Mouse (Mus musculus) liver, embryonic 14.5 days (tissue): ENCODE data around the gene Upk3b. TPM values are rescaled to one million over a fixed set of nuclear protein-coding genes. Genes with fewer than 3 reads are reported as not detected.

ENCODE experiments used
- ATAC-seq: fragments of 200-750 bp; cut with Nextera tagmentation; 2 replicates; pipeline ENCODE4 v1.8.0; 2017; ENCODE audit warnings: moderate number of reproducible peaks, mild to moderate bottlenecking, moderate library complexity; ENCODE audit not compliant: insufficient read depth
- DNase-seq, 3 experiments: peaks; one replicate each; pipeline ENCODE4 v3.0.0-alpha.2; 2012 to 2013; ENCODE audit warnings: low read depth in 3 of 3, low spot score in 3 of 3
- H3K27ac ChIP-seq: fragments of 300-500 bp; sonication (generic); 2 replicates; pipeline ENCODE4 v1.5.1; 2014; ENCODE audit warnings: moderate library complexity, mild to moderate bottlenecking, control low read depth, inconsistent platforms
- H3K27me3 ChIP-seq: fragments of 300-500 bp; sonication (generic); 2 replicates; pipeline ENCODE4 v1.6.1; 2014; ENCODE audit warnings: mild to moderate bottlenecking, low read length, moderate library complexity; ENCODE audit not compliant: control insufficient read depth, insufficient read depth
- H3K36me3 ChIP-seq: fragments of 300-500 bp; sonication (generic); replicated peaks from 2 replicates; pipeline ENCODE4 v1.6.1; 2014; ENCODE audit warnings: low read depth; ENCODE audit not compliant: control insufficient read depth, insufficient read depth
- H3K4me1 ChIP-seq, 2 experiments: fragments of 200-500 bp in 1 of 2; fragments of 300-500 bp in 1 of 2; sonication (generic) in 1 of 2; replicated peaks; 2 replicates each; pipeline ENCODE4 v1.6.1; 2012 to 2014; ENCODE audit warnings: antibody characterized with exemption in 1 of 2, inconsistent platforms in 1 of 2, low read length in 1 of 2; ENCODE audit not compliant: control insufficient read depth in 2 of 2, insufficient read depth in 2 of 2
- H3K4me2 ChIP-seq: fragments of 300-500 bp; sonication (generic); 2 replicates; pipeline ENCODE4 v1.6.1; 2014; ENCODE audit warnings: low read depth, mild to moderate bottlenecking, control low read depth, moderate library complexity
- H3K4me3 ChIP-seq, 2 experiments: fragments of 200-500 bp in 1 of 2; fragments of 300-500 bp in 1 of 2; sonication (generic) in 1 of 2; 2 replicates each; pipeline ENCODE4 v1.5.1; 2012 to 2014; ENCODE audit warnings: low read depth in 2 of 2, low read length in 2 of 2, mild to moderate bottlenecking in 2 of 2, control low read depth in 1 of 2, inconsistent platforms in 1 of 2, moderate library complexity in 1 of 2; ENCODE audit not compliant: insufficient read depth in 1 of 2
- H3K9ac ChIP-seq: fragments of 300-500 bp; sonication (generic); replicated peaks from 2 replicates; pipeline ENCODE4 v1.6.1; 2014; ENCODE audit warnings: mild to moderate bottlenecking, control low read depth, moderate library complexity
- H3K9me3 ChIP-seq: fragments of 300-500 bp; sonication (generic); 2 replicates; pipeline ENCODE4 v1.6.1; 2016; ENCODE audit warnings: low read length, mixed read lengths; ENCODE audit not compliant: control insufficient read depth
- CTCF ChIP-seq: IDR thresholded peaks from 2 replicates; pipeline ENCODE4 v1.5.1; 2016; ENCODE audit warnings: antibody characterized with exemption, low read depth, control low read depth
- EP300 ChIP-seq: IDR thresholded peaks from 2 replicates; pipeline ENCODE4 v1.6.1; 2016; ENCODE audit warnings: antibody characterized with exemption, low read depth
- WGBS: fragments of 180-500 bp; shearing (Covaris S2); extraction: QIAGEN DNeasy Blood & Tissue Kit; methylation state at CpG from one replicate; pipeline ENCODE4 v1.1.7; 2014; ENCODE audit not compliant: insufficient replicate concordance; 5-methylcytosine and 5-hydroxymethylcytosine counted together
- polyA plus RNA-seq, 2 experiments: library from polyadenylated mRNA; depleted of rRNA in 1 of 2; stranded (reverse) in 1 of 2; unstranded in 1 of 2; fragments of >200 nt; fragmentation: Nextera tagmentation in 1 of 2; extraction: Ambion mirVana in 1 of 2; gene quantifications; 2 replicates each; pipeline versions ENCODE4 v1.2.1 to v1.2.3; 2012 to 2014

Upk3b gene
- polyA plus RNA-seq, 2 experiments, result 2.0 to 2.4 TPM

DNA sequence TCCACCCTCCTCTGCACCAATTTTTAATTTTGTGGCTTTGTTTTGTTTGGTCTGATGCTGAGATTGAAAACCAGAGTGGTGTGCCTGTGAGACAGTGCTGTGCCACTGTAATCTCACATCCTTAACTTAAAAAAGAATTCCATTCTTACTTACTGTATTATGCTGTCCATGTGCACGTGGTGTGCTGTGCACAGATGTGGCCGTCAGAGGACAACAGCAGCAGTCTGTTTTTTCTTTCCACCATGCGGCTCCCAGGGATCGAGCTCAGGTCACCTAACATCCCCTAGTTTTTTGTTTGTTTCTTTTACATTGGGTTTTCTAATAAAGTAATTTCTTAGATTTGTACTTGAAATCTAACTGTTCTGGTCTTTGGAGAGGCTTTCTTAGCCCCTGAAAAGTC is 33.8 kb upstream of the Upk3b start:
- DNase-seq (no peak), ATAC-seq (no peak)
- Histone ChIP-seq H3K9me3 (no peaks in the 10 kb centered on the region), H3K4me1 (no peaks in the 10 kb centered on the region; a peak in 1 of 4 replicates), H3K4me2 (no peak overlapping the region), H3K36me3 (no peaks in the 10 kb centered on the region), H3K4me3 (no peak overlapping the region), H3K27ac (no peak overlapping the region), H3K27me3 (no peaks in the 10 kb centered on the region), H3K9ac (no peak overlapping the region)
- WGBS, result 62% methylated on average over 4 of the region's 4 CpGs
- TF ChIP-seq EP300 (no peak), CTCF (no peak)

DNA sequence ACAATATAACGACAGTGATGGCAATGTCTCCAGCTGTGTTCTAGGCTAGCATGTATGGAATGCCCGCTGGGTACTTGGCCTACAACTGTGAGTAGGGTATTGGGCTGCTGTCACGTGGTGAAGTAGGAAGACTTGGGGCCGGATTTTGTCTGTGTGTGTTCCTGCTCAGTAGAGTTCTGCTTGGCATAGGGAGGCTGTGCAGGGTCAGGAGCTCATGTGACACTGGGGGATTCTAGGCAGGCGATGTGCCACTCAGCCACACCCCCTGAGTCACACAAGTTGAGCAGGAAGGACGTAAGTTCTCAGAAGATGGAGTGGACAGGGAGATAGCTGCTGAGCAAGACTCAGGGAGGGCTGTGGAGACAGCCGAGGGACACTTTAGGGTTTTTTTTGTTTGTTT is 30.6 kb upstream of the Upk3b start:
- 41% methylated on average over 7 of the region's 7 CpGs for WGBS

DNA sequence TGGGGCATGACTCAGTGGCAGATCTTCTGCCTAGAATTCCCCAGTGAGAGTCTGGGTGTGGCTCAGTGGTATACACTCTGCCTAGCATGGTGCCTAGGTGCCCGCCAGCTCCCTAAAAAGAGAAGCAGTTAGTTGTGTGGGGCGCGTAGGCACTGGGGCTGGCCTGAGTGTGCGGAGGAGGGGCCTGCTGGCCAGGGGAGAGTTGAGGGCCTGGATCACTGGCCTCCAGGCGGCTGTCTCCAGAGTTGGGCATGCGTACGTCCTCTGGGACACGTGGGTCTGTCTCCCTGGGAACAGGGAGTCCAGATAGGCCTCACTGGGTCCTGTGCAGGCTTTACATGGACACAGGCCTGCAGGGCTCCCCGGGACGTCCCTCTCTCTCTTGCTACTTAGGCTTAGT is 23.4 kb upstream of the Upk3b start:
- TF ChIP-seq CTCF (no peak), EP300 (no peak)
- WGBS, result 71% methylated on average over 10 of the region's 10 CpGs
- Histone ChIP-seq H3K27ac (no peak overlapping the region), H3K9ac (no peak overlapping the region), H3K9me3 (no peaks in the 10 kb centered on the region), H3K36me3 (no peaks in the 10 kb centered on the region), H3K27me3 (no peaks in the 10 kb centered on the region), H3K4me2 (no peak overlapping the region), H3K4me1 (no peaks in the 10 kb centered on the region), H3K4me3 (no peak overlapping the region)
- DNase-seq (no peak), ATAC-seq (no peak)

More for the DNA sequence above, 30.6 kb upstream of the Upk3b start:
- TF ChIP-seq EP300, result no peak
- TF ChIP-seq CTCF, result no peak
- ATAC-seq (no peak), DNase-seq (no peak)
- Histone ChIP-seq H3K9ac (no peak overlapping the region), H3K4me3 (no peak overlapping the region), H3K4me2 (no peak overlapping the region), H3K4me1 (no peaks in the 10 kb centered on the region; a peak in 1 of 4 replicates), H3K27me3 (no peaks in the 10 kb centered on the region), H3K9me3 (no peaks in the 10 kb centered on the region), H3K36me3 (no peaks in the 10 kb centered on the region), H3K27ac (no peak overlapping the region)

DNA sequence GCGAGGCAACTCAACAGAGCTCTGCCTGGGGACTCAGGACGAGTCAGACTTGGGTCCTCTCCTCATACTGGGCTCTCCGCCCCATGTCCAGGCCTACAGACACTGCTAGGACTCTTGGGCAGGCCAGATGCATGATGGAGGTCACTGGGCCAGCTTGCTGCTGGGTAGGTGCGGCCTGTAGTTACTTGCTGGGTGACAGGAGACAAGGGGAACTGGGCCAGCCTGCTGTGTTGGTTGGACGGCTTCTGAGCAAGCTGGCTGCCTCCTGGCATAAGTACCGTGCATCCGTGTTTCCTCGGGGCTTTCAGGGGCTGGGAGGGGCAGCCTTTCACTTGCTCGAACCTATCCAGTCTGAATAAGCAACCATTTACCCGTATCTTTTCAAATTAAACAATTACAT is 22.7 kb upstream of the Upk3b start:
- no peaks in the 10 kb centered on the region; a peak in 1 of 4 replicates for H3K4me1 ChIP-seq
- H3K4me3 ChIP-seq, result no peak overlapping the region
- H3K27ac ChIP-seq, result no peak overlapping the region
- H3K27me3 ChIP-seq, result no peaks in the 10 kb centered on the region
- H3K36me3 ChIP-seq, result no peaks in the 10 kb centered on the region
- no peak for DNase-seq
- no peak for ATAC-seq
- no peak overlapping the region for H3K4me2 ChIP-seq
- TF ChIP-seq EP300 (no peak), CTCF (no peak)
- no peak overlapping the region for H3K9ac ChIP-seq
- no peaks in the 10 kb centered on the region for H3K9me3 ChIP-seq
- 76% methylated on average over 10 of the region's 10 CpGs for WGBS

DNA sequence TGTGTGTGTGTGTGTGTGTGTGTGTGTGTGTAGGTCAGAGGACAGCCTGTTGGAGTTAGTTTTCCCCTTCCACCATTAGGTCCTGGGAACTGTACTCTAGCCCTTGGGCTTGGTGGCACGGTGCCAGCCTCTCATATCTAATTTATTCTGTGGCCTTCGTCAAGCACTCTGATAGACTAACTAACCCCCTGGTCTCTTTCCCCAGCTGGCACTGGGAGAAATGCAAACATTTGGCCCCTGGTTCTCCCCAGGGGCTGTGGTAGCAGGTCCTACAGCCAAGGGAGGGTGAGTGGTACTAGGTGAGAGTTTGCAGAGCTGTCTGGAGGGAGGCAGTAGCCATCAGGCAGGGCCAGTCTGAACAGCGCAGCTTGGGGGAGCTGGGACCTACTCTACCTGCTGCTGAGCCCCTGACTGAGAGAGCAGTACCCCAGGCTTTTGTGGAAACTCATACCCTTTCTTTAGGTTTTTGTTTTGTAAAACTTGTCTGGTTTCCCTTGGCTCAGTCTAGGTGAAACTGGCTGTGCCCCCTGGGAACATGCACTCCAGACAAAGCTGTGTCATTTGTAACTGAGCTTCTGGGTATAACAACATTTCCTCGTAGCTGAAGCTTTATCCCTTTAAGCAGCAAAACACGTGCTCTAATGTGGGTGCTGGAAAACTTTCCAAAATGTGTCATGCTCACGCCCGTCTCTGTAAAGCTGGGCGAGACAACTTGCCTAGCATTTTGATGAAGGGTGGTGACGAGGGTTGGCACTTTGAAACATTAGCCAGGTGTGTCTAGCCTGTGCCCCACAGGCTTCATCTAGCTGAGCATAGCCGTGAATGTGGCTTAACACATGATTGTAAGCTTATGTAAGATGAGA is 22.1 kb upstream of the Upk3b start:
- DNase-seq (no peak), ATAC-seq (no peak)
- WGBS, result 66% methylated on average over 10 of the region's 10 CpGs
- H3K4me3 ChIP-seq, result no peak overlapping the region
- H3K9ac ChIP-seq, result no peak overlapping the region
- TF ChIP-seq EP300 (no peak), CTCF (no peak)
- H3K4me1 ChIP-seq, result no peaks in the 10 kb centered on the region; a peak in 1 of 4 replicates
- H3K27me3 ChIP-seq, result no peaks in the 10 kb centered on the region
- H3K4me2 ChIP-seq, result no peak overlapping the region
- H3K27ac ChIP-seq, result no peak overlapping the region
- H3K9me3 ChIP-seq, result no peaks in the 10 kb centered on the region
- no peaks in the 10 kb centered on the region for H3K36me3 ChIP-seq
